Mouse (Mus musculus) G1E (cell line): ENCODE results near the gene Prkag1.

Source experiments
- CTCF ChIP-seq: IDR thresholded peaks from 2 replicates; pipeline ENCODE4 v1.5.1; 2012; ENCODE audit warnings: low read depth, low read length, inconsistent platforms, mixed read lengths
- GATA1 ChIP-seq: IDR thresholded peaks from 2 replicates; pipeline ENCODE4 v1.6.1; 2012; ENCODE audit warnings: borderline replicate concordance, low read length, inconsistent platforms, mixed read lengths

DNA sequence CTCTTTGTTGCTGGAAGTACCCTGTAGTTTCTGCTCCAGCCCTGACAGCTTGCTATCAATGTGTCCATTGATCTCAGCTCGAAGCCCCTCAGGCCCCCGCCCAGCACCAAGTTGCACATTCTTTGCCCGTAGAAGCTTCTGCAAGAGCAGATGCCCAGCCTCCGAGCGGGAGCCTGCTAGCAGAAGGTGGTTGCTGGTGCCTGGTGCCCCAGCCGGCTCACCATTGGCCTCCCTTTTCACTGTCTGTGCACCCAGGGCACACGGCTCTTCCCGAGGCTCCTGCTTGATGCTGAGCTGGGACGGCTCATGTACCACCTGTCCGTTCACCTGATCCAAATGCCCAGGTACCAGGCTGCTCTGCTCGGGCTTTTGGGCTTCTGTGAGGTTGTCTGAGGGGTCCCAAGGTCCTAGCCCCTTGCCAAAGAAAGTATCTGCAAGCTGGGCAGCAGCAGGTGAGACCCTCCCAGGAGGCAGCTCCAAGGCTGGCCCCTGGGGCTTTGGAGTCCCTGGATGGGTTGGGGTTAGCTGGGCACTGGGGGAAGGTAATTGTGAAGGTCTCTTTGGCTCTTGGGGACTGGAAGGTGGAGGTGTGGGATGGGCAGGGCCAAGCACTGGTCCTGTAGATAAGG, 12.4 kb upstream of the Prkag1 start:
- no peak for TF ChIP-seq CTCF
- TF ChIP-seq GATA1, result no peak
